Mouse (Mus musculus): ENCODE measurements at regions not wholly inside any gene's neighbourhood (a gene's known extent, or its start where the extent isn't known, plus 50 kb on each side); places are given as distances from the start of the nearest gene placed in this dataset.

- Histone ChIP-seq H3K36me3 (ENCODE audit: control insufficient read depth, insufficient read depth, low read length) (no peaks in the 10 kb centered on the region), H3K27me3 (replicated peaks; ENCODE audit: control insufficient read depth, insufficient read depth, low read length) (no peaks in the 10 kb centered on the region), H3K4me2 (ENCODE audit: low read depth, low read length) (no peak overlapping the region), H3K9me3 (ENCODE audit: control insufficient read depth, low read length) (no peaks in the 10 kb centered on the region), H3K27ac (ENCODE audit: low read length) (no peak overlapping the region), H3K9ac (ENCODE audit: low read depth, low read length) (no peak overlapping the region), H3K4me3 (ENCODE audit: low read length) (no peak overlapping the region), H3K4me1 (ENCODE audit: control insufficient read depth, insufficient read depth, low read length) (no peaks in the 10 kb centered on the region)
- no peak for ATAC-seq
Measured at GRCm38 (mm10) chr2:116704705-116705104, 173.8 kb upstream of the Tmco5 start.

- 53% methylated on average over 4 of the region's 4 CpGs for WGBS
- ATAC-seq, result no peak
Measured at GRCm38 (mm10) chr2:116709608-116710007, 168.9 kb upstream of the Tmco5 start.

GRCm38 (mm10) chr2:116716529-116717201 lies 161.8 kb upstream of the Tmco5 start:
- H3K27me3 ChIP-seq (replicated peaks; ENCODE audit: control insufficient read depth, insufficient read depth, low read length), result no peaks in the 10 kb centered on the region
- H3K9ac ChIP-seq (ENCODE audit: low read depth, low read length), result no peak overlapping the region
- 80% methylated on average over 9 of the region's 9 CpGs for WGBS
- H3K4me3 ChIP-seq (ENCODE audit: low read length), result no peak overlapping the region
- H3K9me3 ChIP-seq (ENCODE audit: control insufficient read depth, low read length), result no peaks in the 10 kb centered on the region
- no peak overlapping the region for H3K27ac ChIP-seq (ENCODE audit: low read length)
- no peaks in the 10 kb centered on the region for H3K36me3 ChIP-seq (ENCODE audit: control insufficient read depth, insufficient read depth, low read length)
- H3K4me2 ChIP-seq (ENCODE audit: low read depth, low read length), result no peak overlapping the region
- ATAC-seq, result no peak
- H3K4me1 ChIP-seq (ENCODE audit: control insufficient read depth, insufficient read depth, low read length), result no peaks in the 10 kb centered on the region

More at GRCm38 (mm10) chr2:116709608-116710007, 168.9 kb upstream of the Tmco5 start:
- Histone ChIP-seq H3K4me1 (ENCODE audit: control insufficient read depth, insufficient read depth, low read length) (no peaks in the 10 kb centered on the region), H3K9ac (ENCODE audit: low read depth, low read length) (no peak overlapping the region), H3K36me3 (ENCODE audit: control insufficient read depth, insufficient read depth, low read length) (no peaks in the 10 kb centered on the region), H3K9me3 (ENCODE audit: control insufficient read depth, low read length) (no peaks in the 10 kb centered on the region), H3K4me2 (ENCODE audit: low read depth, low read length) (no peak overlapping the region), H3K27me3 (replicated peaks; ENCODE audit: control insufficient read depth, insufficient read depth, low read length) (no peaks in the 10 kb centered on the region), H3K27ac (ENCODE audit: low read length) (no peak overlapping the region), H3K4me3 (ENCODE audit: low read length) (no peak overlapping the region)

- Histone ChIP-seq H3K27me3 (replicated peaks; ENCODE audit: control insufficient read depth, insufficient read depth, low read length) (no peaks in the 10 kb centered on the region), H3K36me3 (ENCODE audit: control insufficient read depth, insufficient read depth, low read length) (no peaks in the 10 kb centered on the region), H3K4me2 (ENCODE audit: low read depth, low read length) (no peak overlapping the region), H3K4me3 (ENCODE audit: low read length) (no peak overlapping the region), H3K27ac (ENCODE audit: low read length) (no peak overlapping the region), H3K9me3 (ENCODE audit: control insufficient read depth, low read length) (no peaks in the 10 kb centered on the region), H3K4me1 (ENCODE audit: control insufficient read depth, insufficient read depth, low read length) (no peaks in the 10 kb centered on the region), H3K9ac (ENCODE audit: low read depth, low read length) (no peak overlapping the region)
- ATAC-seq, result no peak
- 85% methylated on average over 5 of the region's 5 CpGs for WGBS
Measured at GRCm38 (mm10) chr2:116718637-116719036, 159.9 kb upstream of the Tmco5 start.

- Histone ChIP-seq H3K4me1 (ENCODE audit: control insufficient read depth, insufficient read depth, low read length) (no peaks in the 10 kb centered on the region), H3K4me3 (ENCODE audit: low read length) (no peak overlapping the region), H3K9me3 (ENCODE audit: control insufficient read depth, low read length) (no peaks in the 10 kb centered on the region), H3K9ac (ENCODE audit: low read depth, low read length) (no peak overlapping the region), H3K27me3 (replicated peaks; ENCODE audit: control insufficient read depth, insufficient read depth, low read length) (no peaks in the 10 kb centered on the region), H3K27ac (ENCODE audit: low read length) (no peak overlapping the region), H3K36me3 (ENCODE audit: control insufficient read depth, insufficient read depth, low read length) (no peaks in the 10 kb centered on the region), H3K4me2 (ENCODE audit: low read depth, low read length) (no peak overlapping the region)
- ATAC-seq, result no peak
- 67% methylated on average over 1 of the region's 1 CpGs for WGBS
Measured at GRCm38 (mm10) chr2:116727591-116727990, 150.9 kb upstream of the Tmco5 start.

- no peaks in the 10 kb centered on the region for H3K4me1 ChIP-seq (ENCODE audit: control insufficient read depth, insufficient read depth, low read length)
- H3K27ac ChIP-seq (ENCODE audit: low read length), result no peak overlapping the region
- H3K4me3 ChIP-seq (ENCODE audit: low read length), result no peak overlapping the region
Measured at GRCm38 (mm10) chr2:116735702-116736101, 142.8 kb upstream of the Tmco5 start.

GRCm38 (mm10) chr2:116768459-116769047 lies 109.9 kb upstream of the Tmco5 start:
- Histone ChIP-seq H3K27me3 (replicated peaks; ENCODE audit: control insufficient read depth, insufficient read depth, low read length) (no peaks in the 10 kb centered on the region), H3K4me1 (ENCODE audit: control insufficient read depth, insufficient read depth, low read length) (no peaks in the 10 kb centered on the region), H3K4me2 (ENCODE audit: low read depth, low read length) (no peak overlapping the region), H3K36me3 (ENCODE audit: control insufficient read depth, insufficient read depth, low read length) (no peaks in the 10 kb centered on the region), H3K9ac (ENCODE audit: low read depth, low read length) (no peak overlapping the region), H3K27ac (ENCODE audit: low read length) (no peak overlapping the region), H3K9me3 (ENCODE audit: control insufficient read depth, low read length) (no peaks in the 10 kb centered on the region), H3K4me3 (ENCODE audit: low read length) (no peak overlapping the region)
- 62% methylated on average over 15 of the region's 15 CpGs for WGBS
- no peak for ATAC-seq

More at GRCm38 (mm10) chr2:116735702-116736101, 142.8 kb upstream of the Tmco5 start:
- H3K4me2 ChIP-seq (ENCODE audit: low read depth, low read length), result no peak overlapping the region
- WGBS, result 21% methylated on average over 3 of the region's 3 CpGs
- H3K9ac ChIP-seq (ENCODE audit: low read depth, low read length), result no peak overlapping the region
- H3K36me3 ChIP-seq (ENCODE audit: control insufficient read depth, insufficient read depth, low read length), result no peaks in the 10 kb centered on the region
- ATAC-seq, result peak; percentile 62
- no peaks in the 10 kb centered on the region for H3K27me3 ChIP-seq (replicated peaks; ENCODE audit: control insufficient read depth, insufficient read depth, low read length)
- H3K9me3 ChIP-seq (ENCODE audit: control insufficient read depth, low read length), result no peaks in the 10 kb centered on the region

- no peak overlapping the region for H3K4me3 ChIP-seq (ENCODE audit: low read length)
- H3K9ac ChIP-seq (ENCODE audit: low read depth, low read length), result no peak overlapping the region
- H3K36me3 ChIP-seq (ENCODE audit: control insufficient read depth, insufficient read depth, low read length), result no peaks in the 10 kb centered on the region
- H3K27me3 ChIP-seq (replicated peaks; ENCODE audit: control insufficient read depth, insufficient read depth, low read length), result no peaks in the 10 kb centered on the region
- 81% methylated on average over 4 of the region's 4 CpGs for WGBS
- H3K4me2 ChIP-seq (ENCODE audit: low read depth, low read length), result no peak overlapping the region
- H3K4me1 ChIP-seq (ENCODE audit: control insufficient read depth, insufficient read depth, low read length), result no peaks in the 10 kb centered on the region
- H3K9me3 ChIP-seq (ENCODE audit: control insufficient read depth, low read length), result no peaks in the 10 kb centered on the region
- no peak overlapping the region for H3K27ac ChIP-seq (ENCODE audit: low read length)
- no peak for ATAC-seq
Measured at GRCm38 (mm10) chr2:116769186-116769585, 109.3 kb upstream of the Tmco5 start.

- WGBS, result 72% methylated on average over 6 of the region's 6 CpGs
- no peak overlapping the region for H3K4me2 ChIP-seq (ENCODE audit: low read depth, low read length)
- no peaks in the 10 kb centered on the region for H3K4me1 ChIP-seq (ENCODE audit: control insufficient read depth, insufficient read depth, low read length)
- H3K9me3 ChIP-seq (ENCODE audit: control insufficient read depth, low read length), result no peaks in the 10 kb centered on the region
- H3K9ac ChIP-seq (ENCODE audit: low read depth, low read length), result no peak overlapping the region
- no peak overlapping the region for H3K4me3 ChIP-seq (ENCODE audit: low read length)
- no peak for ATAC-seq
- H3K27ac ChIP-seq (ENCODE audit: low read length), result no peak overlapping the region
- H3K27me3 ChIP-seq (replicated peaks; ENCODE audit: control insufficient read depth, insufficient read depth, low read length), result no peaks in the 10 kb centered on the region
- H3K36me3 ChIP-seq (ENCODE audit: control insufficient read depth, insufficient read depth, low read length), result no peaks in the 10 kb centered on the region
Measured at GRCm38 (mm10) chr2:116772569-116772968, 105.9 kb upstream of the Tmco5 start.

GRCm38 (mm10) chr2:116800141-116800540 lies 78.3 kb upstream of the Tmco5 start:
- Histone ChIP-seq H3K9me3 (ENCODE audit: control insufficient read depth, low read length) (no peaks in the 10 kb centered on the region), H3K27me3 (replicated peaks; ENCODE audit: control insufficient read depth, insufficient read depth, low read length) (no peaks in the 10 kb centered on the region), H3K4me3 (ENCODE audit: low read length) (no peak overlapping the region), H3K4me2 (ENCODE audit: low read depth, low read length) (no peak overlapping the region), H3K4me1 (ENCODE audit: control insufficient read depth, insufficient read depth, low read length) (no peaks in the 10 kb centered on the region), H3K36me3 (ENCODE audit: control insufficient read depth, insufficient read depth, low read length) (no peaks in the 10 kb centered on the region), H3K9ac (ENCODE audit: low read depth, low read length) (no peak overlapping the region), H3K27ac (ENCODE audit: low read length) (no peak overlapping the region)
- WGBS, result 81% methylated on average over 2 of the region's 2 CpGs
- no peak for ATAC-seq

Measured in intestine, embryonic 16.5 days (tissue).